Mouse (Mus musculus) MEL (cell line): ENCODE measurements around the gene Kcnk3. TPM values are rescaled to one million over a fixed set of nuclear protein-coding genes. Genes with fewer than 3 reads are reported as not detected.

Experiments used
- DNase-seq: peaks from one replicate; pipeline ENCODE4 v3.0.0; 2011; ENCODE audit warnings: low read depth, low spot score
- H3K27ac ChIP-seq: 2 replicates; pipeline ENCODE4 v1.5.1; 2012; ENCODE audit warnings: low read depth, mild to moderate bottlenecking, control low read depth, low read length, moderate library complexity; ENCODE audit not compliant: control insufficient read depth
- H3K27me3 ChIP-seq, 2 experiments: fragments of 150-350 bp in 1 of 2; sonication (generic) in 1 of 2; 2 replicates each; pipeline ENCODE4 v1.6.1; 2012; ENCODE audit warnings: low read length in 2 of 2, mild to moderate bottlenecking in 2 of 2, improper control_type of control experiment in 1 of 2, moderate library complexity in 1 of 2; ENCODE audit not compliant: insufficient read depth in 2 of 2, control insufficient read depth in 1 of 2
- H3K36me3 ChIP-seq, 2 experiments: 2 replicates each; pipeline ENCODE4 v1.6.1; 2012 to 2014; ENCODE audit warnings: low read length in 2 of 2, improper control_type of control experiment in 1 of 2, inconsistent platforms in 1 of 2, mild to moderate bottlenecking in 1 of 2; ENCODE audit not compliant: insufficient read depth in 2 of 2, control insufficient read depth in 1 of 2
- H3K4me1 ChIP-seq, 2 experiments: fragments of 150-350 bp in 1 of 2; sonication (generic) in 1 of 2; 2 replicates each; pipeline ENCODE4 v1.6.1; 2012; ENCODE audit warnings: low read length in 2 of 2, improper control_type of control experiment in 1 of 2, mild to moderate bottlenecking in 1 of 2; ENCODE audit not compliant: insufficient read depth in 2 of 2, control insufficient read depth in 1 of 2
- H3K4me3 ChIP-seq, 2 experiments: fragments of 150-350 bp in 1 of 2; sonication (generic) in 1 of 2; 2 replicates each; pipeline ENCODE4 v1.5.1; 2012; ENCODE audit warnings: low read depth in 2 of 2, low read length in 2 of 2, mild to moderate bottlenecking in 2 of 2, moderate library complexity in 2 of 2, control low read depth in 1 of 2, improper control_type of control experiment in 1 of 2; ENCODE audit not compliant: control insufficient read depth in 1 of 2, insufficient read depth in 1 of 2
- H3K79me2 ChIP-seq: 2 replicates; pipeline ENCODE4 v1.6.1; 2012; ENCODE audit warnings: mild to moderate bottlenecking, low read length, moderate library complexity; ENCODE audit not compliant: control insufficient read depth, poor library complexity, insufficient read depth
- H3K9ac ChIP-seq: 2 replicates; pipeline ENCODE4 v1.6.1; 2012; ENCODE audit warnings: low read depth, mild to moderate bottlenecking, control low read depth, low read length, moderate library complexity; ENCODE audit not compliant: control insufficient read depth, poor library complexity, severe bottlenecking
- H3K9me3 ChIP-seq: fragments of 150-350 bp; sonication (generic); replicated peaks from 2 replicates; pipeline ENCODE4 v1.6.1; 2012; ENCODE audit warnings: mild to moderate bottlenecking, low read length, improper control_type of control experiment, moderate library complexity; ENCODE audit not compliant: insufficient read depth
- BHLHE40 ChIP-seq: IDR thresholded peaks from 2 replicates; pipeline ENCODE4 v1.6.1; 2012; ENCODE audit warnings: low read depth, mild to moderate bottlenecking, inconsistent platforms, low read length, improper control_type of control experiment, borderline replicate concordance
- CHD2 ChIP-seq: IDR thresholded peaks from 2 replicates; pipeline ENCODE4 v1.6.1; 2011; ENCODE audit warnings: low read length, improper control_type of control experiment
- CTCF ChIP-seq, 3 experiments: IDR thresholded peaks in 2 of 3; conservative IDR thresholded peaks in 1 of 3; 2 replicates each; pipeline ENCODE4 v1.5.1; 2011 to 2012; ENCODE audit warnings: low read length in 3 of 3, low read depth in 2 of 3, mild to moderate bottlenecking in 2 of 3, improper control_type of control experiment in 1 of 3, inconsistent platforms in 1 of 3, mixed read lengths in 1 of 3, moderate library complexity in 1 of 3; ENCODE audit not compliant: control insufficient read depth in 1 of 3, insufficient read depth in 1 of 3, poor library complexity in 1 of 3, severe bottlenecking in 1 of 3
- ELF1 ChIP-seq: IDR thresholded peaks from 2 replicates; pipeline ENCODE4 v1.6.1; 2014; ENCODE audit warnings: low read depth, mild to moderate bottlenecking, inconsistent platforms, low read length, improper control_type of control experiment, moderate library complexity
- GABPA ChIP-seq: IDR thresholded peaks from 2 replicates; pipeline ENCODE4 v1.6.1; 2012; ENCODE audit warnings: low read depth, mild to moderate bottlenecking, inconsistent platforms, low read length, improper control_type of control experiment, moderate library complexity
- GATA1 ChIP-seq: IDR thresholded peaks from 2 replicates; pipeline ENCODE4 v1.6.1; 2011; ENCODE audit warnings: low read depth, low read length, improper control_type of control experiment
- HCFC1 ChIP-seq: IDR thresholded peaks from 2 replicates; pipeline ENCODE4 v1.6.1; 2012; ENCODE audit warnings: low read depth, mild to moderate bottlenecking, inconsistent platforms, low read length, improper control_type of control experiment, moderate library complexity
- MAFK ChIP-seq: IDR thresholded peaks from 2 replicates; pipeline ENCODE4 v1.6.1; 2011; ENCODE audit warnings: low read depth, mild to moderate bottlenecking, low read length, improper control_type of control experiment, borderline replicate concordance
- MAZ ChIP-seq: IDR thresholded peaks from 2 replicates; pipeline ENCODE4 v1.6.1; 2012; ENCODE audit warnings: low read depth, mild to moderate bottlenecking, inconsistent platforms, low read length, improper control_type of control experiment
- MYC ChIP-seq: IDR thresholded peaks from 2 replicates; pipeline ENCODE4 v1.6.1; 2011; ENCODE audit warnings: low read depth, mild to moderate bottlenecking, low read length, improper control_type of control experiment, moderate library complexity
- POLR2AphosphoS2 ChIP-seq: IDR thresholded peaks from 2 replicates; pipeline ENCODE4 v1.6.1; 2011; ENCODE audit warnings: low read length, improper control_type of control experiment
- RCOR1 ChIP-seq: IDR thresholded peaks from 2 replicates; pipeline ENCODE4 v1.6.1; 2012; ENCODE audit warnings: low read depth, mild to moderate bottlenecking, inconsistent platforms, low read length, improper control_type of control experiment
- SIN3A ChIP-seq: IDR thresholded peaks from 2 replicates; pipeline ENCODE4 v1.6.1; 2012; ENCODE audit warnings: low read length, improper control_type of control experiment, inconsistent platforms
- SMC3 ChIP-seq: IDR thresholded peaks from 2 replicates; pipeline ENCODE4 v1.6.1; 2011; ENCODE audit warnings: low read depth, low read length, improper control_type of control experiment
- TBP ChIP-seq: IDR thresholded peaks from 2 replicates; pipeline ENCODE4 v1.8.0; 2011; ENCODE audit warnings: low read depth, low read length, improper control_type of control experiment
- USF2 ChIP-seq, 2 experiments: IDR thresholded peaks; 2 replicates each; pipeline ENCODE4 v1.6.1; 2011 to 2012; ENCODE audit warnings: improper control_type of control experiment in 2 of 2, low read length in 2 of 2, borderline replicate concordance in 1 of 2, inconsistent platforms in 1 of 2, low read depth in 1 of 2, mild to moderate bottlenecking in 1 of 2; ENCODE audit not compliant: insufficient read depth in 1 of 2
- polyA plus RNA-seq, 2 experiments: library from polyadenylated mRNA; stranded (reverse) in 1 of 2; unstranded in 1 of 2; fragments of >175 nt in 1 of 2; fragments of >200 nt in 1 of 2; gene quantifications; 2 replicates each; pipeline versions ENCODE4 v1.2.1 to v1.2.4; 2012; ENCODE audit warnings: low replicate concordance in 2 of 2, low read depth in 1 of 2; ENCODE audit not compliant: insufficient read length in 2 of 2, insufficient read depth in 1 of 2, missing spikeins in 1 of 2
- total RNA-seq: library from RNA; depleted of rRNA; stranded (reverse); fragments of 300-350 nt; gene quantifications from 2 replicates; pipeline ENCODE4 v1.2.3, GENCODE M21; 2012

The Kcnk3 gene
- total and polyA plus RNA-seq, 3 experiments = not detected

DNA sequence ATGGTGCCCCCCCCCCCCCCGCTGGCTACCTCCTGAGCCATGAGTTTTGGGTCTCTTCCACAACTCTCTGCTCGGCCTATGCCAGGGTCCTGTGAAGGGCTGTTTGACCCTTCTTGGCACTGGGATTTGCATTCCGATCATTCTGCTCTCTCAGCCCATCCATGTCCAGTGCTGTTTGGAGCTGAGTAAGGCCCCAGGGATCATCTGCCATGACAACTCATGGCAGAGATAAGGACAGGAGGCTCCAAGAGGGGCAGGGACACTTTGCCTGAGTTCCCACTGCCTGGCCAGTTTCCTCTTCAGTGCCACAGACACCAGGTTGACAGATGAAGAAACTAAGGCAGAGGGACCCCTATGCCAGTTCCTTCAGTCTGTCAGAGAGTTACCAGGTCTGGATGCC, 1.4 kb upstream of the Kcnk3 start:
- no peak overlapping the region for H3K27ac ChIP-seq
- no peak for TF ChIP-seq POLR2AphosphoS2
- no peak for TF ChIP-seq CHD2
- no peak for TF ChIP-seq SMC3
- no peak for TF ChIP-seq SIN3A
- no peak for TF ChIP-seq TBP
- no peak for TF ChIP-seq MAZ
- no peak for TF ChIP-seq CTCF (IDR thresholded peaks at IDR 0.05 in 2 of 3, conservative IDR thresholded peaks at IDR 0.05 in 1 of 3; ENCODE audit: control insufficient read depth in 1 of 3, insufficient read depth in 1 of 3, low read depth in 2 of 3, low read length in 3 of 3, poor library complexity in 1 of 3, severe bottlenecking in 1 of 3)
- TF ChIP-seq HCFC1 = no peak
- no peak for TF ChIP-seq GATA1
- TF ChIP-seq, all 39 proteins: peak for 0

GRCm38 (mm10) chr5:30587101-30587500, 869 bp upstream of the Kcnk3 start:
- H3K9me3 ChIP-seq = no peaks in the 10 kb centered on the region
- H3K4me3 ChIP-seq = no peak overlapping the region
- no peak for TF ChIP-seq MAFK
- no peak for TF ChIP-seq GABPA
- no peak for TF ChIP-seq GATA1
- no peak for TF ChIP-seq RCOR1
- TF ChIP-seq ELF1 = no peak
- TF ChIP-seq BHLHE40 = no peak
- TF ChIP-seq MYC = no peak
- no peak for TF ChIP-seq MAZ
- TF ChIP-seq USF2 (IDR thresholded peaks at IDR 0.05; ENCODE audit: borderline replicate concordance in 1 of 2, insufficient read depth in 1 of 2, low read depth in 1 of 2, low read length in 2 of 2) = no peak
- TF ChIP-seq TBP = no peak
- TF ChIP-seq POLR2AphosphoS2 = no peak
- TF ChIP-seq CHD2 = no peak
- TF ChIP-seq, all 39 proteins: peak for 0
- Histone ChIP-seq H3K27ac (no peak overlapping the region), H3K4me1 (no peaks in the 10 kb centered on the region), H3K36me3 (no peaks in the 10 kb centered on the region), H3K27me3 (peaks cover 7 to 12% of the 10 kb centered on the region in 2 experiments), H3K9ac (no peak overlapping the region), H3K79me2 (no peaks in the 10 kb centered on the region)
- no peak for DNase-seq

More for the DNA sequence above, 1.4 kb upstream of the Kcnk3 start:
- peaks cover 5 to 12% of the 10 kb centered on the region in 2 experiments for H3K27me3 ChIP-seq
- no peaks in the 10 kb centered on the region for H3K36me3 ChIP-seq
- no peaks in the 10 kb centered on the region for H3K79me2 ChIP-seq
- H3K9me3 ChIP-seq = no peaks in the 10 kb centered on the region
- no peak overlapping the region for H3K4me3 ChIP-seq
- H3K4me1 ChIP-seq = no peaks in the 10 kb centered on the region
- DNase-seq = no peak
- H3K9ac ChIP-seq = no peak overlapping the region
